Mouse (Mus musculus) liver, embryonic 16.5 days (tissue): ENCODE measurements around the gene Wee2. TPM values are rescaled to one million over a fixed set of nuclear protein-coding genes. Genes with fewer than 3 reads are reported as not detected.

Source experiments
- ATAC-seq: fragments of 200-750 bp; cut with Nextera tagmentation; 2 replicates; pipeline ENCODE4 v1.8.0; 2017; ENCODE audit warnings: low read depth, mild to moderate bottlenecking, moderate number of reproducible peaks, moderate library complexity
- H3K27ac ChIP-seq: fragments of 300-500 bp; sonication (generic); 2 replicates; pipeline ENCODE4 v1.5.1; 2014; ENCODE audit warnings: mild to moderate bottlenecking, low read length
- H3K27me3 ChIP-seq: fragments of 300-500 bp; sonication (generic); 2 replicates; pipeline ENCODE4 v1.6.1; 2014; ENCODE audit warnings: low read depth, low read length, mixed read lengths; ENCODE audit not compliant: control insufficient read depth, insufficient read depth
- H3K36me3 ChIP-seq: fragments of 300-500 bp; sonication (generic); 2 replicates; pipeline ENCODE4 v1.6.1; 2014; ENCODE audit warnings: mild to moderate bottlenecking; ENCODE audit not compliant: control insufficient read depth, insufficient read depth
- H3K4me1 ChIP-seq: fragments of 300-500 bp; sonication (generic); 2 replicates; pipeline ENCODE4 v1.6.1; 2014; ENCODE audit warnings: low read depth, low read length, mixed read lengths; ENCODE audit not compliant: control insufficient read depth
- H3K4me2 ChIP-seq: fragments of 300-500 bp; sonication (generic); 2 replicates; pipeline ENCODE4 v1.6.1; 2014; ENCODE audit warnings: low read depth, low read length, mixed read lengths
- H3K4me3 ChIP-seq: fragments of 300-500 bp; sonication (generic); 2 replicates; pipeline ENCODE4 v1.5.1; 2014; ENCODE audit warnings: low read depth, mild to moderate bottlenecking, low read length
- H3K9ac ChIP-seq: fragments of 300-500 bp; sonication (generic); 2 replicates; pipeline ENCODE4 v1.6.1; 2014; ENCODE audit warnings: low read depth, low read length
- H3K9me3 ChIP-seq: fragments of 300-500 bp; sonication (generic); replicated peaks from 2 replicates; pipeline ENCODE4 v1.6.1; 2016; ENCODE audit warnings: low read length; ENCODE audit not compliant: control insufficient read depth
- WGBS: fragments of 180-500 bp; shearing (Covaris S2); extraction: QIAGEN DNeasy Blood & Tissue Kit; methylation state at CpG from one replicate; pipeline ENCODE4 v1.1.7; 2014; ENCODE audit not compliant: insufficient replicate concordance; 5-methylcytosine and 5-hydroxymethylcytosine counted together
- polyA plus RNA-seq: library from polyadenylated mRNA; unstranded; fragments of >200 nt; fragmentation: Nextera tagmentation; extraction: Ambion mirVana; gene quantifications from 2 replicates; pipeline ENCODE4 v1.2.1, GENCODE M21; 2015

Gene Wee2
- polyA plus RNA-seq, 1 experiment from 2014 or later, result not detected

- Histone ChIP-seq H3K4me1 (peaks cover 2% of the 10 kb centered on the region), H3K4me3 (no peak overlapping the region), H3K9me3 (no peaks in the 10 kb centered on the region), H3K36me3 (no peaks in the 10 kb centered on the region), H3K27me3 (peaks cover 22% of the 10 kb centered on the region), H3K4me2 (no peak overlapping the region), H3K9ac (no peak overlapping the region), H3K27ac (no peak overlapping the region)
- no peak for ATAC-seq
- 37% methylated on average over 4 of the region's 4 CpGs for WGBS
These were observed 7.5 kb upstream of the Wee2 start for GRCm38 (mm10) chr6:40431356-40431755.

- H3K4me2 ChIP-seq, result no peak overlapping the region
- no peaks in the 10 kb centered on the region for H3K9me3 ChIP-seq
- no peaks in the 10 kb centered on the region for H3K36me3 ChIP-seq
- H3K27ac ChIP-seq, result no peak overlapping the region
- H3K9ac ChIP-seq, result no peak overlapping the region
- peaks cover 22% of the 10 kb centered on the region for H3K27me3 ChIP-seq
- H3K4me1 ChIP-seq, result peaks cover 2% of the 10 kb centered on the region
- no peak overlapping the region for H3K4me3 ChIP-seq
- no peak for ATAC-seq
These were observed 7.1 kb upstream of the Wee2 start for GRCm38 (mm10) chr6:40431812-40432211.

DNA sequence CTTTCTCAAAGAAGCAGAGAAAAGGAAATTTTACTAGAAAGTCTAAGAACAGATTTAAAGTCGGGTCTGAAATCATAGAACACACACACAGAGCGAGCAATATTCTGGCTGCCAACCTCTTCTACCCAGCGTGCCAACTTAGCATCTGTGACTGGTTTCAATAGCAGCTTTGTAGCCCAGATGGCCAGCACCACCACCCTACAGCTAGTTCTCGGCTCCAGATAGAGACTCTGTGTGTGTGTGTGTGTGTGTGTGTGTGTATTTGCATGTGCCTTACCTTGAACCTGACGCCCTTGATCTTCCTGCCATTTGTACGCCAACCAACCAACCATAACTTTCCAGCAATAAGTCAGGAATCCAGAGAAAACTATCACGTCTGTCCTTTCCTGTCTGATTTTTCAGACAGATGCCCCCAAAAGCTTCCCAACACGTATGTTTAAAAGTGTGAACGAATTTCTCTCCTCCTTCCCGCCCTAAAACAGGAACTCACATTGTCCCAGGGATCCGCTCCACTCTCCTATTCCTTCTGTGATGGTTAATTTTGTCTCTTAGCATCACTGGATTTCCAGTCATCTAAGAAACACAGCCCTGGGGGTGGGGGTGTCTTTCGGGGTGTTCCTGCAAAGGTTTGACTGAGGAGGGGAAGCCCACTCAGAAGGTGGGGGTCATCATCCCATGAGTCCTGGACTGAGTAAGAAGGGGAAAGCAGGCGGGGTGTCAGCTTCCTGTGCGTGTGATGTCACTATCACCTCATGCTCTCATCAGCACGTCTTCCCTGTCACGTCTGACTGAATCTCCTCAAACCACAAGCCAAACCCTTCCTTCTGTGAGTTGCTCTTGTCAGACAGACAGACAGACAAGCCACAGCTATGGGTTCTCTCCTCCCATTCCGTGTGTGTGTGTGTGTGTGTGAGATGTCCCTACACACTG lies 6.3 kb upstream of the Wee2 start:
- Histone ChIP-seq H3K36me3 (no peaks in the 10 kb centered on the region), H3K27ac (no peak overlapping the region), H3K27me3 (peaks cover 26% of the 10 kb centered on the region), H3K4me3 (no peak overlapping the region), H3K9me3 (no peaks in the 10 kb centered on the region), H3K9ac (no peak overlapping the region), H3K4me1 (peaks cover 2% of the 10 kb centered on the region), H3K4me2 (no peak overlapping the region)
- WGBS, result 62% methylated on average over 17 of the region's 17 CpGs
- ATAC-seq, result no peak

DNA sequence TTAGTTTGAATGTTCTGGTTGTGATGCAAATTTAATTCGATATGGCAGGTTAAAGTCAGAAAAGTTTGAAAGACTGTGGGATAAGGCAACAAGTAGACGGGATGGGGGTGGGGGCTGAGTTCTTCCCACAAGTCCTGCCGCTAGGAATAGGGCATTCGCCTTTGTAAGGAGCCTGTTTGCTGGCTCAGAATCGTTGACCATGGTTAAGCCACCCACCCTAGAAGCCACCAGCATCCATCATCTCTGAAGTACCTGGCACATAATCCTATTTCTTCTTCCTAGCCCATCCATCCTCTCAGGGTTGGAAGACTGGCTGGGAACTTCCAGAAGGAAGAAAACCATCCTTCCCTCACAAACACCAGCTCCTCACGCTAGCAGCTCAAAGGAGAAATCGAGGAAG lies 4.2 kb upstream of the Wee2 start:
- Histone ChIP-seq H3K27me3 (peaks cover 26% of the 10 kb centered on the region), H3K4me2 (peak overlapping the region; percentile 78), H3K4me3 (peak overlapping the region; percentile 69), H3K36me3 (no peaks in the 10 kb centered on the region), H3K9me3 (no peaks in the 10 kb centered on the region), H3K27ac (no peak overlapping the region), H3K9ac (no peak overlapping the region), H3K4me1 (no peaks in the 10 kb centered on the region; the same call in 1 of the 2 replicates)
- 21% methylated on average over 7 of the region's 7 CpGs for WGBS
- no peak for ATAC-seq

- Histone ChIP-seq H3K27me3 (peaks cover 26% of the 10 kb centered on the region), H3K4me1 (no peaks in the 10 kb centered on the region; the same call in 1 of the 2 replicates), H3K9me3 (no peaks in the 10 kb centered on the region), H3K36me3 (no peaks in the 10 kb centered on the region), H3K4me3 (peak overlapping the region; percentile 69), H3K27ac (no peak overlapping the region), H3K4me2 (peak overlapping the region; percentile 78), H3K9ac (peak overlapping the region; percentile 66)
- ATAC-seq, result peak; percentile 43
- under 1% methylated on average over 72 of the region's 72 CpGs for WGBS
These were observed 3.5 kb upstream of the Wee2 start for GRCm38 (mm10) chr6:40435151-40436046.

- peak within 1 kb of the TSS; percentile 69 for H3K4me3 ChIP-seq
- H3K27ac ChIP-seq, result no peak within 1 kb of the TSS
- H3K27me3 ChIP-seq, result peaks cover 28% of the 10 kb centered on the region
- peak within 1 kb of the TSS; percentile 78 for H3K4me2 ChIP-seq
- H3K4me1 ChIP-seq, result no peaks in the 10 kb centered on the region; the same call in 1 of the 2 replicates
- H3K9ac ChIP-seq, result peak within 1 kb of the TSS; percentile 66
- WGBS, result under 1% methylated on average over 33 of the region's 38 CpGs
- H3K9me3 ChIP-seq, result no peaks in the 10 kb centered on the region
- ATAC-seq, result peak; percentile 85
- no peaks in the 10 kb centered on the region for H3K36me3 ChIP-seq
These were observed 2.8 kb upstream of the Wee2 start, which contains the start of gene E330009J07Rik for GRCm38 (mm10) chr6:40436047-40436483. Gene E330009J07Rik (minus strand): TSS chr6:40436135.

DNA sequence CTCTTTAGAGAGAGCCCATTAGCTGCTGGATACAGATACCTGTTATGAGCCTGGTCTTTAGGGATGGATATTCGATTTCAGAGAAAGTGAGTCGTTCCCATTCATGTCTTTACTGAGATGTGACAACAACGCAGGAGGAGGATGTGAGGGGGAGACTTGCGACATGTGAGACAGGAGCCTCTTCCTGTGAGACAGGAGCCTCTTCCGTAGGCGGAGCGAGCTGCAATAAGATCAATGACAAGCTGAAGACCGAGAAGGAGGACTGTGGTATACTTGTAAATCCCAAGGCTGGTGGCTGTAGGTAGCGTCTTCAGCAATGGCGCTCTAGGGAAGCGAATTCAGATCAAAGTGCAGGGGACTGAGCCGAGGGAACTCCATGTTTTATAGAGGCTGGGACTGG lies 843 bp downstream of the Wee2 start:
- H3K4me2 ChIP-seq, result no peak overlapping the region

DNA sequence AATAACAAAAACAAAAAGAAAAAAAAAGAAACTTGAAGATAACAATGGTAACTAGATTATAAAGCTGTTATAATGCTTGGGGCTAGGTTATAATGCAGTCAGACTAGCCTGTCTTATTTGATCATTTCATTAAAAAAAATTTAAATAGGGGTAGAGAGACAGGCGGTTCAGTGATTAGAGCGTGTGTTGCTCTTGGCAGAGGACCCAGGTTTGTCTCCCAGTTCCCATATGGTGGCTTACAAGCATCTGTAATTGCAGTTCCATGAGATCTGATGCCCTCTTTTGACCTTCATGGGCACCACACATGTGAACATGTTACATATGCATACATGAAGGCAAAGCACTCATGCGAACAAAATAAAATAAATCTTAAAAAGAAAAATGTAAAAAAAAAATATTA lies 2.4 kb downstream of the Wee2 start:
- no peak overlapping the region for H3K4me3 ChIP-seq
- peaks cover 7% of the 10 kb centered on the region for H3K27me3 ChIP-seq
- no peaks in the 10 kb centered on the region for H3K9me3 ChIP-seq
- no peak overlapping the region for H3K9ac ChIP-seq
- H3K27ac ChIP-seq, result no peak overlapping the region
- ATAC-seq, result no peak
- H3K36me3 ChIP-seq, result no peaks in the 10 kb centered on the region
- no peak overlapping the region for H3K4me2 ChIP-seq
- WGBS, result 63% methylated on average over 3 of the region's 3 CpGs
- no peaks in the 10 kb centered on the region for H3K4me1 ChIP-seq

More for the DNA sequence above, 843 bp downstream of the Wee2 start:
- Histone ChIP-seq H3K36me3 (no peaks in the 10 kb centered on the region), H3K27me3 (peaks cover 22% of the 10 kb centered on the region), H3K4me3 (no peak overlapping the region), H3K4me1 (no peaks in the 10 kb centered on the region; the same call in 1 of the 2 replicates), H3K9ac (no peak overlapping the region), H3K27ac (no peak overlapping the region), H3K9me3 (no peaks in the 10 kb centered on the region)
- WGBS, result 18% methylated on average over 12 of the region's 12 CpGs
- ATAC-seq, result no peak
